8 mouse cellular contexts compared by ENCODE assay signal in the genomic region with DNA sequence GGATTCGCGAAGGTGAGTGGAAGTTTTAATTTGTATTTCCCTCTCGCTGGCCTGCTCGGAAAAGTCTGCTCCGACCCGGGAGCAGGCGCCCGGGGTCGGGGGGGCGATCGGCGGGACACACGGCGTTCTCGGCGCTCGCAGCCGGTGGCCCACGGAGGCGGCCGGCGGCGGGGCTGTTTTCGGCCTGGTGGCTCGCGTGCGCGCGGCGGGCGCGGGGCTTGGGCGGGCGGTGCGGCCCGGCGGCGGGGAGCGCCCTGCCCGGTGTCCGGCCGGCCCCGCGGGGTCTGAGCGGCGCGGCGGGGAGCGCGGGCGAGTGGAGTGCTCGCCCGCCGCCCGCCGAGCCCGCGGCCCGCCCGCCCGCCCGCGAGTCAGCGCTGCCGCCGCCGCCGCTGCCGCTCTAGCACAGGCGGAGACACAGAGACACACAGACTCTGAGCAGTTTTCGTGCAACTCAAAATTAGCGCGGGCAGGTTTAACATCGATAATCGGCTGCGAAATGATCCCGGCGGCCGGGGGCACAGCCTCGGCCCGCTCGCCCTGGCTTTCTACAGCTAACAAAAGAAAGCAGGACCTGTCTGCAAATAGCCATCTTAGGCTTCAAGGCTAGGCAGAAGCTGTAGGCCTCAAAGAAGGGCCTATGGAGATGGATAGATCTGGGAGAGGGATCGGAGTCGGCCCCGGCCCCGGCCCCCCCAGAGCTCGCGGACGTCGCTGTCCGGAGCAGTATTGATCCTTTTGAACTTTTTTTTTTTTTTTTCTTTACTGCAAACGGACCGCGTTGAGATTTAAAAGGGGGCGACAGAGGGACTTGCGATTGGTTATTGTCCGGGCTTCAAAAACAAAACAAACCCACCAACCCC. TPM values are rescaled to one million over a fixed set of nuclear protein-coding genes. Genes with fewer than 3 reads are reported as not detected.
A peak's percentile ranks its signal among the peaks of the same experiment; 100 is the strongest.
DNase-seq lines count a peak whose midpoint lies in the region; ATAC-seq and TF ChIP-seq lines count a peak whose summit lies in the region.

No protein-coding gene starts in this region.

- no peaks in the 10 kb centered on the region for H3K9me3 ChIP-seq in intestine, postnatal 0 days (ENCODE audit: control insufficient read depth)
- no peaks in the 10 kb centered on the region for H3K9me3 ChIP-seq in limb, embryonic 11.5 days (ENCODE audit: control insufficient read depth, low read length)
- no peaks in the 10 kb centered on the region for H3K9me3 ChIP-seq in midbrain, postnatal 0 days (ENCODE audit: low read length)

- TF ChIP-seq POLR2A in cortical plate, adult 2 months (IDR thresholded peaks at IDR 0.05; ENCODE audit: extremely low read depth, insufficient read depth, low read length), result no peak

- whole genome bisulfite sequencing in intestine, postnatal 0 days, result under 1% methylated on average over 78 of the region's 97 CpGs
- under 1% methylated on average over 77 of the region's 97 CpGs for WGBS in limb, embryonic 11.5 days
- WGBS in midbrain, postnatal 0 days, result under 1% methylated on average over 75 of the region's 97 CpGs

- H3K36me3 ChIP-seq in intestine, postnatal 0 days (ENCODE audit: control insufficient read depth, insufficient read depth), result no peaks in the 10 kb centered on the region
- no peaks in the 10 kb centered on the region for H3K36me3 ChIP-seq in limb, embryonic 11.5 days (ENCODE audit: control insufficient read depth, insufficient read depth, low read length)
- H3K36me3 ChIP-seq in midbrain, postnatal 0 days (ENCODE audit: insufficient read depth, low read length), result no peaks in the 10 kb centered on the region
- no peaks in the 10 kb centered on the region for H3K36me3 ChIP-seq in splenic B cell, adult 2 months (ENCODE audit: control insufficient read depth, insufficient read depth, low read length, poor library complexity, severe bottlenecking)

- H3K9ac ChIP-seq in intestine, postnatal 0 days (ENCODE audit: low read depth, low read length), result peak overlapping the region; percentile 100
- peak overlapping the region; percentile 100 for H3K9ac ChIP-seq in limb, embryonic 11.5 days (ENCODE audit: low read length)
- H3K9ac ChIP-seq in midbrain, postnatal 0 days (replicated peaks; ENCODE audit: low read length, poor library complexity, severe bottlenecking), result peak overlapping the region; percentile 97

- intact Hi-C loops in gastrocnemius, postnatal 36 days (cut with DNase I), result loop anchor here (5.0 to 10.0 kb wide), 2 partner anchors 174 to 523 kb away; a partner anchor contains a TSS

- peak overlapping the region; percentile 81 for H3K4me2 ChIP-seq in intestine, postnatal 0 days (replicated peaks; ENCODE audit: low read depth)
- H3K4me2 ChIP-seq in limb, embryonic 11.5 days (ENCODE audit: low read depth, severe bottlenecking), result peak overlapping the region; percentile 66
- peak overlapping the region; percentile 85 for H3K4me2 ChIP-seq in midbrain, postnatal 0 days (ENCODE audit: low read depth, low read length, poor library complexity, severe bottlenecking)

- H3K4me1 ChIP-seq in cortical plate, adult 2 months (ENCODE audit: control insufficient read depth, insufficient read depth, low read length), result peaks cover 3% of the 10 kb centered on the region; the same call in 1 of the 2 replicates
- H3K4me1 ChIP-seq in intestine, postnatal 0 days (replicated peaks; ENCODE audit: control insufficient read depth, insufficient read depth, low read length), result no peaks in the 10 kb centered on the region; the same call in 1 of the 2 replicates
- H3K4me1 ChIP-seq in limb, embryonic 11.5 days (ENCODE audit: control insufficient read depth, insufficient read depth, low read length), result 0 out of 2 replicates have a peak, but pooled peaks cover 7% of the 10 kb centered on the region
- peaks cover 2% of the 10 kb centered on the region; the same call in 1 of the 2 replicates for H3K4me1 ChIP-seq in midbrain, postnatal 0 days (ENCODE audit: insufficient read depth, low read length)

- H3K27me3 ChIP-seq in intestine, postnatal 0 days (replicated peaks; ENCODE audit: control insufficient read depth, insufficient read depth, low read length), result no peaks in the 10 kb centered on the region
- H3K27me3 ChIP-seq in limb, embryonic 11.5 days (ENCODE audit: control insufficient read depth, insufficient read depth, low read length), result no peaks in the 10 kb centered on the region
- no peaks in the 10 kb centered on the region for H3K27me3 ChIP-seq in midbrain, postnatal 0 days (ENCODE audit: insufficient read depth, low read length)
- H3K27me3 ChIP-seq in splenic B cell, adult 2 months (ENCODE audit: control insufficient read depth, insufficient read depth, low read length, poor library complexity, severe bottlenecking), result no peaks in the 10 kb centered on the region

- peak; percentile 71 for DNase-seq in CD4-positive, CD25-positive, alpha-beta regulatory T cell, adult 2 months (ENCODE audit: low read depth, low spot score)
- DNase-seq in gastrocnemius, postnatal 36 days, result peak; percentile 23 to 60
- DNase-seq in limb, embryonic 11.5 days (ENCODE audit: low spot score), result peak; percentile 77
- peak; percentile 51 for DNase-seq in midbrain, postnatal 0 days (ENCODE audit: low spot score)
- DNase-seq in splenic B cell, adult 2 months (ENCODE audit: low read depth, low spot score), result peak; percentile 50

- no peak for TF ChIP-seq CTCF in cortical plate, adult 2 months (IDR thresholded peaks at IDR 0.05; ENCODE audit: extremely low read depth, insufficient read depth, low read length)
- no peak for TF ChIP-seq CTCF in intestine, postnatal 0 days (IDR thresholded peaks at IDR 0.05; ENCODE audit: low read depth)
- TF ChIP-seq CTCF in midbrain, postnatal 0 days (IDR thresholded peaks at IDR 0.05), result no peak

- no peak for ATAC-seq in CD4-positive, CD25-positive, alpha-beta regulatory T cell, adult 4 months
- no peak for ATAC-seq in intestine, postnatal 0 days
- no peak for ATAC-seq in limb, embryonic 11.5 days (ENCODE audit: insufficient number of reproducible peaks, low FRiP score, low TSS enrichment, low read depth)
- no peak for ATAC-seq in midbrain, postnatal 0 days (ENCODE audit: low FRiP score)

- peak overlapping the region; percentile 99 for H3K27ac ChIP-seq in cortical plate, adult 2 months (ENCODE audit: insufficient read depth, low read length)
- H3K27ac ChIP-seq in intestine, postnatal 0 days (ENCODE audit: low read depth, low read length), result peak overlapping the region; percentile 100
- H3K27ac ChIP-seq in limb, embryonic 11.5 days (replicated peaks; ENCODE audit: low read depth, low read length), result peak overlapping the region; percentile 100
- H3K27ac ChIP-seq in midbrain, postnatal 0 days (ENCODE audit: low read depth, low read length), result peak overlapping the region; percentile 99

- H3K4me3 ChIP-seq in cortical plate, adult 2 months (ENCODE audit: insufficient read depth, low read length), result peak overlapping the region; percentile 67
- H3K4me3 ChIP-seq in intestine, postnatal 0 days (ENCODE audit: low read depth, low read length), result peak overlapping the region; percentile 84
- H3K4me3 ChIP-seq in limb, embryonic 11.5 days (ENCODE audit: low read depth, low read length), result peak overlapping the region; percentile 96
- peak overlapping the region; percentile 91 for H3K4me3 ChIP-seq in midbrain, postnatal 0 days (ENCODE audit: low read depth, low read length)

RNA-seq across cellular contexts. Expression of a gene that starts 0.9 kb away (rescaled TPM):
- polyA plus RNA-seq in CD4-positive, CD25-positive, alpha-beta regulatory T cell, adult 4 months (2017; shearing (Covaris generic)), result 10 to 100 TPM; 17.9 to 21.0 TPM
- 13.2 and 13.3 TPM in 2 replicates for polyA plus RNA-seq in cortical plate, adult 2 months (2012; rRNA removed)
- total RNA-seq in gastrocnemius, postnatal 36 days (2021), result 10 to 100 TPM; 11.0 to 13.1 TPM
- polyA plus RNA-seq in intestine, postnatal 0 days (2015; fragmentation: Nextera tagmentation; extraction: Ambion mirVana), result 9.4 and 10.0 TPM in 2 replicates
- polyA plus RNA-seq in limb, embryonic 11.5 days (2014; fragmentation: Nextera tagmentation; extraction: Ambion mirVana), result 41.9 and 45.0 TPM in 2 replicates
- total RNA-seq in midbrain, postnatal 0 days (2014; rRNA removed), result 40.8 and 55.6 TPM in 2 replicates
- 9.5 and 11.2 TPM in 2 replicates for polyA plus RNA-seq in midbrain, postnatal 0 days (2015; fragmentation: Nextera tagmentation; extraction: Ambion mirVana)
